Mouse (Mus musculus) ovary, postnatal 36 days (tissue): Measurements from ENCODE around the gene Trpm2.
"Not testable (repeated sequence)": the region's sequence is repeated elsewhere in the genome, so short reads cannot be mapped to it uniquely, and the experiment has no call there.

Experiments
- DNase-seq: peaks from one replicate; pipeline ENCODE4 v3.0.0; 2022; ENCODE audit warnings: low spot score, mixed read lengths

Gene Trpm2

GRCm38 (mm10) chr10:77970481-77970880 is at the start of gene Trpm2:
Trpm2 (minus strand) TSS chr10:77970563.
- no peak for DNase-seq

GRCm38 (mm10) chr10:78019984-78020383 is 49.6 kb upstream of the Trpm2 start:
- not testable (repeated sequence) for DNase-seq

- no peak for DNase-seq
These were observed 48.9 kb upstream of the Trpm2 start for GRCm38 (mm10) chr10:78019291-78019690.

- peak; percentile 82 for DNase-seq
These were observed 48.4 kb upstream of the Trpm2 start for GRCm38 (mm10) chr10:78018797-78019203.

GRCm38 (mm10) chr10:78016366-78016765 is 46.0 kb upstream of the Trpm2 start:
- no peak for DNase-seq

- DNase-seq = no peak
These were observed 45.1 kb upstream of the Trpm2 start for GRCm38 (mm10) chr10:78015489-78015888.

GRCm38 (mm10) chr10:78012661-78013495 is 42.5 kb upstream of the Trpm2 start:
- DNase-seq = no peak

- not testable (repeated sequence) for DNase-seq
These were observed 40.8 kb upstream of the Trpm2 start for GRCm38 (mm10) chr10:78011116-78011515.

GRCm38 (mm10) chr10:78010335-78010734 is 40.0 kb upstream of the Trpm2 start:
- DNase-seq = no peak

- DNase-seq = no peak
These were observed 39.6 kb upstream of the Trpm2 start, which contains the start of gene Pfkl for GRCm38 (mm10) chr10:78009945-78010293. Pfkl (minus strand) TSS chr10:78010083.

- DNase-seq = peak; percentile 95
These were observed 39.0 kb upstream of the Trpm2 start for GRCm38 (mm10) chr10:78009184-78009944.

- DNase-seq = no peak
These were observed 37.8 kb upstream of the Trpm2 start for GRCm38 (mm10) chr10:78008169-78008568.

GRCm38 (mm10) chr10:78007203-78007602 is 36.8 kb upstream of the Trpm2 start:
- DNase-seq = no peak

GRCm38 (mm10) chr10:78005791-78006438 is 35.6 kb upstream of the Trpm2 start:
- DNase-seq = no peak

GRCm38 (mm10) chr10:78004479-78005100 is 34.2 kb upstream of the Trpm2 start:
- no peak for DNase-seq

- no peak for DNase-seq
These were observed 32.0 kb upstream of the Trpm2 start for GRCm38 (mm10) chr10:78002316-78002715.

- DNase-seq = no peak
These were observed 31.4 kb upstream of the Trpm2 start for GRCm38 (mm10) chr10:78001796-78002195.

GRCm38 (mm10) chr10:78000200-78000599 is 29.8 kb upstream of the Trpm2 start:
- DNase-seq = no peak

GRCm38 (mm10) chr10:77995639-77996038 is 25.3 kb upstream of the Trpm2 start:
- no peak for DNase-seq

- DNase-seq = no peak
These were observed 15.4 kb upstream of the Trpm2 start for GRCm38 (mm10) chr10:77985775-77986174.

- peak; percentile 59 for DNase-seq
These were observed 14.3 kb upstream of the Trpm2 start for GRCm38 (mm10) chr10:77984660-77985059.
